Mouse (Mus musculus) cortical plate, adult 2 months (tissue): ENCODE data around the gene Ermard. TPM values are rescaled to one million over a fixed set of nuclear protein-coding genes. Genes with fewer than 3 reads are reported as not detected.

ENCODE experiments used
- H3K27ac ChIP-seq: fragments of 200-500 bp; 2 replicates; pipeline ENCODE4 v1.5.1; 2012; ENCODE audit warnings: low read length, control low read depth, inconsistent platforms; ENCODE audit not compliant: insufficient read depth
- H3K4me1 ChIP-seq: fragments of 200-500 bp; 2 replicates; pipeline ENCODE4 v1.6.1; 2011; ENCODE audit warnings: low read length; ENCODE audit not compliant: control insufficient read depth, insufficient read depth
- H3K4me3 ChIP-seq: fragments of 200-500 bp; 2 replicates; pipeline ENCODE4 v1.5.1; 2011; ENCODE audit warnings: mild to moderate bottlenecking, low read length, control low read depth; ENCODE audit not compliant: insufficient read depth
- CTCF ChIP-seq: fragments of 200-500 bp; IDR thresholded peaks from 2 replicates; pipeline ENCODE4 v1.5.1; 2011; ENCODE audit warnings: mild to moderate bottlenecking, control low read depth, low read length; ENCODE audit not compliant: insufficient read depth; ENCODE audit errors: extremely low read depth
- POLR2A ChIP-seq: fragments of 200-500 bp; IDR thresholded peaks from 2 replicates; pipeline ENCODE4 v1.6.1; 2011; ENCODE audit warnings: mild to moderate bottlenecking, low read length, control low read depth; ENCODE audit not compliant: insufficient read depth; ENCODE audit errors: extremely low read depth
- polyA plus RNA-seq: library from polyadenylated mRNA; depleted of rRNA; stranded (reverse); fragments of >200 nt; gene quantifications from 2 replicates; pipeline ENCODE4 v1.2.3, GENCODE M21; 2012; rRNA removed

Ermard gene
- polyA plus RNA-seq, 1 experiment = 67.1 TPM

DNA sequence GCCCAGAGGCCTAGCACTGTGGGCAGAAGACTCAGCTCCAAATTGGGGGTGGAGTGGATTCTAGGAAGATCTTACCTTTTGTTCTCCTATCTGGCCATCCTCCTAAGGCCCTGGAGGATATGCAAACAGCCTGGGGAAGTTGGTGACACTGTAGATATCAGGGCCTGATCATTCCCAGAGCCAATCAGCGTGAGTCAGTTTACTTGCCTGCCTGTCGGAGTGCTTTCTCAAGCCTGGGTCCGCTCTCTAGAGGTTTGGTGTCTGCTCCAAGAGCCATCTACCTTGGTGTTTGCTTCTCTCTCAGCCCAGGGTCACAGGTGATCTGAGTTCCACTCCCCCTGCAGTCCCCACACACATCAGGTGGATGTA is 89.3 kb downstream of the Ermard start:
- no peak overlapping the region for H3K4me3 ChIP-seq
- H3K4me1 ChIP-seq = no peaks in the 10 kb centered on the region
- no peak overlapping the region for H3K27ac ChIP-seq
- TF ChIP-seq POLR2A (no peak), CTCF (no peak)

- no peak overlapping the region for H3K27ac ChIP-seq
- no peak overlapping the region for H3K4me3 ChIP-seq
- no peak for TF ChIP-seq POLR2A
- no peak for TF ChIP-seq CTCF
- H3K4me1 ChIP-seq = no peaks in the 10 kb centered on the region
Measured at GRCm38 (mm10) chr17:15134905-15135669, 94.1 kb downstream of the Ermard start.

DNA sequence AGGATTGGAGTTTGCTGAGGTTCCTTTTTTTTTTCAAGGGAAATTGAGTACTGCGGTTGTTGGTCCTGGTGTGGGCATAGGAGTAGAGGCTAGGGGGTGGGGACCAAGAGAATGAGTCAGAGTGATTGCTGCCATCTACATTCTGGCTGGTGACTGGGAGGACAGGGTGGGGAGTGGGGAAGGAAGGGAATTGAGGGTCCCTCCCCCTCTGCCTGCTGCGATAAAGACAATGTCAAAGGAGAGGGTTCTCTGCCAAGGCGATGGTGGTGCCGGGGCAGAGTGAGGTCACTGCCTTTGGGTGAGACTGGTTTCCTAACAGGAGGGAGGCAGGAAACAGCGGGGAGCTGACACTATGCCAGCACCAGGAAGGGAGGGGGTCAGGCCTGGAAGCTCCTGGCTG is 96.4 kb downstream of the Ermard start:
- H3K4me3 ChIP-seq = no peak overlapping the region
- H3K27ac ChIP-seq = no peak overlapping the region
- TF ChIP-seq POLR2A = no peak
- H3K4me1 ChIP-seq = no peaks in the 10 kb centered on the region

Other genes starting within 250 kb of the Ermard start
- gene Wdr27, start 98.0 kb upstream of the Ermard start, polyA plus RNA-seq = 5.1 and 6.0 TPM in 2 replicates
- 16.6 and 17.3 TPM in 2 replicates for gene 1600012H06Rik, start 98.0 kb upstream of the Ermard start, polyA plus RNA-seq
- 46.4 and 46.7 TPM in 2 replicates for gene Phf10, start 79.9 kb upstream of the Ermard start, polyA plus RNA-seq
- 16.3 and 16.9 TPM in 2 replicates for gene 9030025P20Rik, start 62.7 kb upstream of the Ermard start, polyA plus RNA-seq
- gene Gm3417, start 62.4 kb upstream of the Ermard start, polyA plus RNA-seq = 0.61 and 0.83 TPM in 2 replicates
- gene Gm3435, start 31.0 kb upstream of the Ermard start, polyA plus RNA-seq = 7.6 and 9.0 TPM in 2 replicates
- gene Tcte3, start 280 bp downstream of the Ermard start, polyA plus RNA-seq = 0.48 TPM in 1 of 2 replicates, not detected in the other
- gene Gm3448, start 329 bp downstream of the Ermard start, polyA plus RNA-seq = 3.7 and 5.0 TPM in 2 replicates